Mouse (Mus musculus) mesoderm, embryonic 11.5 days (tissue): ENCODE measurements around the gene Vax2.

Source experiments
- DNase-seq: peaks from one replicate; pipeline ENCODE4 v3.0.0-alpha.2; 2012; ENCODE audit warnings: low read depth, low spot score

The Vax2 gene

GRCm38 (mm10) chr6:83762344-83762743 lies 51.3 kb downstream of the Vax2 start, which contains the start of gene Ankrd53:
TSS of gene Ankrd53 (plus strand) at chr6:83762644.
- DNase-seq, result no peak

DNA sequence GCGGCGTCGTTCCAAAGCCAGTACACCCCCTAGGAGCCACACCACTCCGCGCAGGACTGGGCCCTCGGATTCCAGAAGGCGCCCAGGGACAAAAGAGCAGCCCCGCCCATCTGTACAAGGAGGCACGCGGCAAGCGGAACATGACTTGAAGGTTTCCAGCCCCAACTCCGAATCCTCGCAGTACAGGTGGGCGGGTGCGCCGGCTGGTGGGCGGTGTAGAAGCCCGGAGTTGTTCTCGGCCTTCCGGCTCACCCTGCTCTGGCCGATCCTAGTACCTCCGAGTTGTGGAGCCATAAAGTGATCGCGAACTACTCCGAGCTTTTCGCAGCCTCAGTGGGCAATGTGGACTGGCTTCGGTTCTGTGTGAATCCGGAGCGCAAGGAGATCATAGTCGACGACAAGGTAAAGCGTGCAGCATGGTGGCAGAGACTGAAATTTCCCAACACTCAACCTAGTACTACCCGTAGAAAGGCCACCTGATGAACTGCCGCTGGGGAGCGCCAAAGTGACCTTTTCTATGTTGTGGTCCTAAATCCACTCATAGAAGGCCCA lies 51.9 kb downstream of the Vax2 start:
- DNase-seq, result peak; percentile 7

- no peak for DNase-seq
These were observed 55.9 kb downstream of the Vax2 start for GRCm38 (mm10) chr6:83766982-83767381.

- DNase-seq, result no peak
These were observed 57.4 kb downstream of the Vax2 start for GRCm38 (mm10) chr6:83768485-83768884.

DNA sequence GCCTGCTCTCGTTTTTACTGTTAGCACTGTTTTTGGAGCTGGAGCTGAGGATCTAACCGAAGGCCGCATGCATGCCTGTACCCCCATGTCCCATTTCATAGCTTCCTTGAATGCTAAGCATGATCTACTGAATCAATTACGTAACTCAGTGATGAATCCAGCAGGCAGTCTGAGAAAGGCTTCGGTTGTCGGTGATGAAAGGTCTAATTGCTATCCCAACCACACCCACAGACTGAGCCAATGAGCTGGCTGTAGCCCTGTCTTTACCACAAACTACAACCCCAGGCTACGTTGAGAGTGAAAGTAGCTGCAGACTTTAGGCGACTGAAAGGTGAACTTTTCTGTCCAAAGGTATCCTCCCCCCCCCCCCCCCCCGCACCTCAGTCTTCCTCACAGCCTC lies 63.1 kb downstream of the Vax2 start:
- no peak for DNase-seq

DNA sequence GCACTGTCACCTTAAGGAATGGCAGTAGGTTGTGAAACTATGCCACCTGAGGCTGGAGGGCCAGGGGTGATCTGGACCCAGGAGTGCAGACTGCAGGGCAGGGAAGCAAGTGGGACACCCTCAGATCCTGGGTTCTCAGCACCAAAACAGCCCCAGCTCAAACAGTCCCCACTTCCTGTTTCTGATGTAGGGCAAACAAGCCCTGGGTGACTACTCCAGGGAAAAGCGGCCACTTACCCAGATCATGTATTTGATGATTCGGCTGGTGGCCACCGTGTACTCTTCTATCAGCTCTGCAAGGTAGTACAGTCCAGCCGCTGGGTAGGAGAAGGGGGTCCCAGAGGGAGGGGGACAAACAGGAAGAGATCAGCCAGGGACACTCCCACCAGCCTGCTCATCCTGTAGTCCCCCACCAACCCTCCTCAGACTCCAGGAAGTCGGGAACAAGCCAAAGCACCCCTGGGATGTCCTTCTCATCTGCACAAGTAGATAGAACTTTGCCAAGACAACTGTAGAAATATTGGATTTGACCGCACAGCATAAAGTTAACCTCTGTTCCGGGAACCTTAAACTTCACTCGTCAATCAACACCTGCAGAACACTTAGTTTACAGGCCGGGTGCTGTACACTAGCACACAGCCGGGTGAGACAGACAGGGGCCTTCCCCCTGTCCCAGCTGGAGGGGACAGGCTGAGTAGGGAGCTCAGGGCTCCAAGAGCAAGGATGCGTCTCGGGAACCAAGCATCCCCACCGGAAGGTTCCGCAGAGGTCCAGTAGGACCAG lies 63.9 kb downstream of the Vax2 start:
- no peak for DNase-seq

- peak; percentile 89 for DNase-seq
These were observed 64.7 kb downstream of the Vax2 start, which contains the start of gene Tex261 for GRCm38 (mm10) chr6:83775638-83776293. TSS of gene Tex261 (minus strand) at chr6:83775813.

DNA sequence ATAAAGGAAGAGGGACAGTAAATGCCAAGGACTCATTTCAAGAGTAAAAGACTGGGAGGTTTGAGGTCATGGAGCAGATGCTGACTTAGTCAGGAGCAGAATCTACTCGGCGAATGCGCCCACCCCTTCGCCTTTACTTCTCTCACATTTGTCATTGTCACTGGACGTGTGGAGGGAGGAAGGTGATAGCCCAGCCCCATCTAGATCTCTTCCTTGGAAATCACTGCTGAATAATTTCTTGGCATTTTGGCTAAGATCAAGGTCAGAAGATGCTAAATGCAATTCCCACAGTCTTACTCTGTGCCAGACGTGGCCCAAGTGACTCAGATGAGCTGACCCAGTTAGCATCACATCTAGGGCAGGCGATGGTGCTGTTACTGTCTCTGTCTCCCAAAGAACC lies 67.2 kb downstream of the Vax2 start:
- DNase-seq, result no peak

DNA sequence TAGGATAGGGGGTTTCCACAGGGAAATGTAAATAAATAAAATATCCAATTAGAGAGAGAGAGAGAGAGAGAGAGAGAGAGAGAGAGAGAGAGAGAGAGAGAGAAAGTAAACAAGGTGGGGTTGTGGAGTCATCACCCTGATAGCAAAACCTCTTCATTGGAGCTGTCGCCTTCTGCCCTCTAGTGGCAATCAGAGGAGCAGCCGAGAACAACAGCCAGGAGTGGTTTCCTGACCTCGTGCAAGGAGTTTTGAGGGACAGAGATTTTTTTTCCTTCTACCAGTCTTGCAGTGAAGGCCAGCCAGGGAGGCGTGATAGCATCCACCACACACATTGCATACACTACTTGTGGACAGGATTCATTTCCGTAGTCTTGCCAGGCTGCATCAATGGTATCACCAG lies 68.0 kb downstream of the Vax2 start:
- DNase-seq, result peak; percentile 49

DNA sequence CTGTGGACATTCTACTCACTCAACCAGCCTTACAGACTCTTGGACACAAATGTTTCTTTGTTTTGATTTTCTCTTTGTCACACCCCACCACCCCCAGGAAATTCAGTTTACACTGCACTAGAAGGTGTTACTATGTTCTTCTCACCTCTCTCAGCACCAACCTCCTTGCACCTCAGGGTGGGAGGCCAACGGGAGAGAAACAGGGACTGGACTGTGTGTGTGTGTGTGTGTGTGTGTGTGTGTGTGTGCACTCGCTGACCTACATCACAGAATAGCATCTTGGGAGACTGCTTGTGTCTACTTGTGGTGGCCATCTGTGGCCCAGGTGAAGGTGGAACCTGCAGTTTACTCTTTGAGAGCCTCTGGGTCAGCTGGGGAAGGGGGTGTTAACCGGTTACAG lies 75.4 kb downstream of the Vax2 start:
- DNase-seq, result no peak
